Mouse (Mus musculus): Measurements from ENCODE around the gene Grm3. TPM values are rescaled to one million over a fixed set of nuclear protein-coding genes. Genes with fewer than 3 reads are reported as not detected.

The Grm3 gene
- polyA plus RNA-seq, 1 experiment from 2014 or later: 56.2 TPM

GRCm38 (mm10) chr5:9446146-9446545 lies 278.8 kb downstream of the Grm3 start:
- H3K4me2 ChIP-seq: no peak overlapping the region
- H3K27me3 ChIP-seq (replicated peaks): no peaks in the 10 kb centered on the region
- no peaks in the 10 kb centered on the region for H3K36me3 ChIP-seq (replicated peaks)
- H3K4me3 ChIP-seq: no peak overlapping the region
- no peak for ATAC-seq (replicated peaks)
- H3K9me3 ChIP-seq: no peaks in the 10 kb centered on the region
- no peaks in the 10 kb centered on the region for H3K4me1 ChIP-seq
- no peak overlapping the region for H3K27ac ChIP-seq
- 35% methylated on average over 1 of the region's 1 CpGs for WGBS
- H3K9ac ChIP-seq: no peak overlapping the region

Data from midbrain, embryonic 15.5 days (tissue).